Mouse (Mus musculus) CD4-positive naive resting alpha-beta T cell, adult 57 days (primary cell): Measurements from ENCODE around the gene Tbc1d16. TPM values are rescaled to one million over a fixed set of nuclear protein-coding genes. Genes with fewer than 3 reads are reported as not detected.

Experiments
- total RNA-seq: library from RNA; stranded (reverse); gene quantifications from one replicate; pipeline ENCODE4 v1.2.4, GENCODE M21; 2023

Tbc1d16 gene
- total RNA-seq: 3.6 TPM

GRCm38 (mm10) chr11:119228091-119228781 is at the start of gene Tbc1d16, which contains the start of gene Ccdc40:
TSS of gene Tbc1d16 (minus strand) at chr11:119228499.
TSS of gene Ccdc40 (plus strand) at chr11:119228572.

GRCm38 (mm10) chr11:119267768-119268556 is 39.7 kb upstream of the Tbc1d16 start, which contains the start of gene Gaa:
TSS of gene Gaa (plus strand) at chr11:119267887.

Other genes with a start within 250 kb of the Tbc1d16 start
- not detected for gene Enpp7, start 240.3 kb downstream of the Tbc1d16 start, total RNA-seq
- gene Cbx2, start 205.5 kb downstream of the Tbc1d16 start, total RNA-seq: 6.4 TPM
- gene Cbx8, start 187.5 kb downstream of the Tbc1d16 start, total RNA-seq: 19.7 TPM
- 134 TPM for gene Cbx4, start 142.3 kb downstream of the Tbc1d16 start, total RNA-seq
- gene Ccdc40, start 73 bp upstream of the Tbc1d16 start, total RNA-seq: 0.86 TPM
- gene Gaa, start 39.4 kb upstream of the Tbc1d16 start, total RNA-seq: 37.9 TPM
- gene Eif4a3, start 71.6 kb upstream of the Tbc1d16 start, total RNA-seq: 203 TPM
- not detected for gene Card14, start 79.3 kb upstream of the Tbc1d16 start, total RNA-seq
- 19.6 TPM for gene Sgsh, start 127.0 kb upstream of the Tbc1d16 start, total RNA-seq
- 24.2 TPM for gene Slc26a11, start 127.1 kb upstream of the Tbc1d16 start, total RNA-seq
- gene Rnf213, start 164.6 kb upstream of the Tbc1d16 start, total RNA-seq: 115 TPM